Mouse (Mus musculus) hindbrain, postnatal 0 days (tissue): Measurements from ENCODE around the gene Traf3ip2. TPM values are rescaled to one million over a fixed set of nuclear protein-coding genes. Genes with fewer than 3 reads are reported as not detected.

Experiments
- ATAC-seq: fragments of 200-750 bp; cut with Nextera tagmentation; 2 replicates; pipeline ENCODE4 v1.8.0; 2017; ENCODE audit warnings: mild to moderate bottlenecking, moderate TSS enrichment, moderate library complexity
- DNase-seq: peaks from one replicate; pipeline ENCODE4 v3.0.0-alpha.2; 2015; ENCODE audit warnings: low spot score
- H3K27ac ChIP-seq: fragments of 300-500 bp; sonication (generic); 2 replicates; pipeline ENCODE4 v1.5.1; 2014; ENCODE audit warnings: mild to moderate bottlenecking
- H3K27me3 ChIP-seq: fragments of 300-500 bp; sonication (generic); 2 replicates; pipeline ENCODE4 v1.6.1; 2014; ENCODE audit warnings: low read length, mixed read lengths; ENCODE audit not compliant: insufficient read depth
- H3K36me3 ChIP-seq: fragments of 300-500 bp; sonication (generic); 2 replicates; pipeline ENCODE4 v1.6.1; 2014; ENCODE audit warnings: low read length, mixed read lengths; ENCODE audit not compliant: insufficient read depth
- H3K4me1 ChIP-seq: fragments of 300-500 bp; sonication (generic); 2 replicates; pipeline ENCODE4 v1.6.1; 2014; ENCODE audit warnings: antibody characterized with exemption, low read length, mixed read lengths; ENCODE audit not compliant: insufficient read depth
- H3K4me2 ChIP-seq: fragments of 300-500 bp; sonication (generic); 2 replicates; pipeline ENCODE4 v1.6.1; 2014; ENCODE audit warnings: low read depth, mild to moderate bottlenecking, low read length, moderate library complexity, mixed read lengths
- H3K4me3 ChIP-seq: fragments of 300-500 bp; sonication (generic); 2 replicates; pipeline ENCODE4 v1.5.1; 2014; ENCODE audit warnings: low read length
- H3K9ac ChIP-seq: fragments of 300-500 bp; sonication (generic); replicated peaks from 2 replicates; pipeline ENCODE4 v1.6.1; 2014; ENCODE audit warnings: mild to moderate bottlenecking, low read length, moderate library complexity, mixed read lengths
- H3K9me3 ChIP-seq: fragments of 300-500 bp; sonication (generic); 2 replicates; pipeline ENCODE4 v1.6.1; 2016; ENCODE audit warnings: low read length, mixed read lengths
- CTCF ChIP-seq: IDR thresholded peaks from 2 replicates; pipeline ENCODE4 v1.5.1; 2016; ENCODE audit warnings: antibody characterized with exemption, control low read depth, low read depth
- WGBS: fragments of 180-500 bp; shearing (Covaris S2); extraction: QIAGEN DNeasy Blood & Tissue Kit; methylation state at CpG from one replicate; pipeline ENCODE4 v1.1.7; 2014; 5-methylcytosine and 5-hydroxymethylcytosine counted together
- polyA plus RNA-seq: library from polyadenylated mRNA; unstranded; fragments of >200 nt; fragmentation: Nextera tagmentation; extraction: Ambion mirVana; gene quantifications from 2 replicates; pipeline ENCODE4 v1.2.1, GENCODE M21; 2015
- total RNA-seq: library from RNA; depleted of rRNA; stranded (reverse); fragments of >200 nt; gene quantifications from 2 replicates; pipeline ENCODE4 v1.2.3, GENCODE M21; 2014

The Traf3ip2 gene
- total and polyA plus RNA-seq, 2 experiments from 2014 or later = 5.3 to 5.7 TPM

DNA sequence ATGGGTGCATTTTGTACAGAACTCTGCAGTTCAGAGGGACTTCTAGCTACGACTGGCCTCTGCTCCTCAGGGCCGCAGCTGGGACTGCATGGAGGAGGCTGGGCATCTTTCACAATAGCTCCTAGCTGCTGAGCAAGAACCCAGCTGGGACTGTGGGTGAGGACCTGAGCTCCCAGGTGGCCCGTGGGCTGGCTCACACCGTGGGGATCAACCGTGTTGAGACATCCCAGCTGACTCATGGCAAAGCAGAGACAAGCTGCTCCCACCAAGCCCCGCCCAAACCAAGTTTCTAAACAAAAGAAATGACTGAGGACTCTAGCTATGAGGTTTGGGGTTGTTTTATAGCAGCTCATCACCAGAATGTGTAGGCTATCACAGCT is 40.1 kb upstream of the Traf3ip2 start:
- peak; percentile 13; the same call in 1 of the 2 replicates for ATAC-seq
- H3K36me3 ChIP-seq = no peaks in the 10 kb centered on the region
- TF ChIP-seq CTCF = no peak

DNA sequence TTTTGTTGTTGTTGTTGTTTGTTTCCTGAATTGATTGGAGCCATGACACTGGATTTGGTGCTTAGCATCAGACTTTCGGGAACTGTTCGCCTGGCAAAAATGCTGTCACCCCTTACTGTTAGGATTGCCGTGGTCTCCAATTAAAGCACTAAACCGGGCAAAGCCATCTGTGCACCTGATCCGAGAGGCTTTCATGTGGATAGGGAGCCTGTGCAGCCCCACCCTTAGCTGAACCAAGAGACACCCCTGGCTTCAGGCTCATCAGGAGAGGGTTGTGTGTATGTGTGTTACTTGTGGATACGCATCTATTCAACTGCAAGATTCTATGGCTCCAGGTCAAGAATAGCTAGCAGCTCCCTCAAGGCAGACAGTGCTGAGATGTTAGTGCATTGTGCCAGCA is 36.3 kb upstream of the Traf3ip2 start:
- ATAC-seq = no peak

More for the DNA sequence above, 40.1 kb upstream of the Traf3ip2 start:
- Histone ChIP-seq H3K4me2 (no peak overlapping the region), H3K9ac (no peak overlapping the region), H3K27me3 (no peaks in the 10 kb centered on the region), H3K9me3 (no peaks in the 10 kb centered on the region), H3K4me3 (no peak overlapping the region), H3K27ac (0 out of 2 replicates have a peak overlapping the region, but pooled peaks have one; percentile 1), H3K4me1 (peaks cover 15% of the 10 kb centered on the region; the same call in 1 of the 2 replicates)
- 26% methylated on average over 6 of the region's 6 CpGs for WGBS
- no peak for DNase-seq

DNA sequence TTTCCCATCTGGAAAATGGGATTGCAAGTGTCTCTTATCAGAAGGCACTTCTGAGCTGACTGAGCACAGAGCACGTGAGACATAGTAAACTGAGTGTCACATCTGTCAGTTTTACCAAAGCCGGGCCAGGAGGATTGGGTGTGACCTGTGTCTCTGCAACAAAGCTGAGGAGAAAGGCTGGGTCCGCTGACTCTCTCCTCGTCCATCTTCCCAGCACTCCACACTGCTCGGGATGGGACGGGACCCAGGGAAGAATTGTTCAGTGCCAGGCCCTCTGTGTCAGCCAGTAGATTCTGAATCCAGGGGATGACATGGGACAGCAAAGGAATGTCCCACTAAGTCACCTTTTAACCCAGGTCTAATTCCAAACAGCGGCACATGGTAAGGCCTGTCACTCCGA is 32.3 kb upstream of the Traf3ip2 start:
- no peaks in the 10 kb centered on the region for H3K27me3 ChIP-seq
- no peak overlapping the region for H3K4me3 ChIP-seq
- no peaks in the 10 kb centered on the region for H3K9me3 ChIP-seq
- H3K4me1 ChIP-seq = peaks cover 10% of the 10 kb centered on the region; the same call in 1 of the 2 replicates
- WGBS = 69% methylated on average over 8 of the region's 8 CpGs
- H3K27ac ChIP-seq = no peak overlapping the region
- no peak for TF ChIP-seq CTCF
- no peak overlapping the region for H3K4me2 ChIP-seq
- H3K9ac ChIP-seq = no peak overlapping the region
- H3K36me3 ChIP-seq = no peaks in the 10 kb centered on the region
- DNase-seq = no peak
- no peak for ATAC-seq

More for the DNA sequence above, 36.3 kb upstream of the Traf3ip2 start:
- WGBS = 48% methylated on average over 6 of the region's 6 CpGs
- TF ChIP-seq CTCF = no peak
- Histone ChIP-seq H3K9me3 (no peaks in the 10 kb centered on the region), H3K4me2 (no peak overlapping the region), H3K27ac (no peak overlapping the region), H3K9ac (no peak overlapping the region), H3K27me3 (no peaks in the 10 kb centered on the region), H3K4me1 (peaks cover 10% of the 10 kb centered on the region; the same call in 1 of the 2 replicates), H3K36me3 (no peaks in the 10 kb centered on the region), H3K4me3 (no peak overlapping the region)
- no peak for DNase-seq

DNA sequence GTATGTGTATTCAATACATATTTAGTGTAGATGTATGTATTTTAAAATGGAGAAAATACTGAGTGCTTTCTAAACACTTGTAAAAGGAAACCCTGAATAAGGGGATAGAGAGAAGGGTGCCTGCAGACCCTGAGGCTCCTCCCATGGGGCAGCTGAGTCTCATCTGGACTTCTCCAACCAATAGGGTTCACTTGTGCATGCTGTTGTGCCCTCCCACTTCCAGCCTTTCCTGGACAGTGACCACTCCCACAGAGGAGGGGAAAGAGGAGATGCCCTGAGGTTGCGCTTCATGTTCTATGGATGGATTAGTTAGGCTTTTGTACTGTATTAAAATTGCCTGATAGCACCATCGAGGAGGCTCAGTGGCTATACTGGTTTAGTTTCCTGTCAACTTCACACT is 30.3 kb upstream of the Traf3ip2 start:
- H3K4me1 ChIP-seq = peaks cover 8% of the 10 kb centered on the region; the same call in 1 of the 2 replicates
- no peak overlapping the region for H3K4me3 ChIP-seq
- no peaks in the 10 kb centered on the region for H3K36me3 ChIP-seq
- H3K27ac ChIP-seq = no peak overlapping the region
- no peak for TF ChIP-seq CTCF
- H3K9me3 ChIP-seq = no peaks in the 10 kb centered on the region
- 81% methylated on average over 2 of the region's 2 CpGs for WGBS
- no peaks in the 10 kb centered on the region for H3K27me3 ChIP-seq
- no peak overlapping the region for H3K9ac ChIP-seq
- no peak overlapping the region for H3K4me2 ChIP-seq
- DNase-seq = no peak
- no peak for ATAC-seq

DNA sequence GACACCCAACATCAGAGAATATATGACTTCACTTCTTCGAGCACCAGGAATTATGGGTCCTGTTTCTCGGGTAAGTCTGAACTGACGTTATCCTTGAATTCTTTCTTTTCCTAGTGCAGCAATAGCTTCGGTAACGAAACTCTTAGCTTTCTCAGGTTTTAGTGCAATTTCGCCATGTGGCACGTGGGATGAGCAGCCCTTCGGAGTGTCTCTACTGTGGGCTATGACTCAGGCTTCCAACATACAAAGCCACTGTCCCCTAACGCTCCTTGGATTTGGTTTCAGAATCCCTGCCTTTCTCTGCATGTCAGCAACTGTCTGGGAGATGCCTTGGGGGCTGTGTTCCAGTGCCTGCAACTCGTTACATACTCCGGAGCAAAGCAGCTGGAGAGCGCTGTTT is 29.0 kb upstream of the Traf3ip2 start:
- Histone ChIP-seq H3K4me3 (no peak overlapping the region), H3K27me3 (no peaks in the 10 kb centered on the region), H3K9ac (no peak overlapping the region), H3K4me2 (no peak overlapping the region), H3K4me1 (peaks cover 19% of the 10 kb centered on the region), H3K27ac (no peak overlapping the region), H3K36me3 (no peaks in the 10 kb centered on the region), H3K9me3 (no peaks in the 10 kb centered on the region)
- no peak for ATAC-seq
- no peak for TF ChIP-seq CTCF
- no peak for DNase-seq
- WGBS = 76% methylated on average over 12 of the region's 12 CpGs

DNA sequence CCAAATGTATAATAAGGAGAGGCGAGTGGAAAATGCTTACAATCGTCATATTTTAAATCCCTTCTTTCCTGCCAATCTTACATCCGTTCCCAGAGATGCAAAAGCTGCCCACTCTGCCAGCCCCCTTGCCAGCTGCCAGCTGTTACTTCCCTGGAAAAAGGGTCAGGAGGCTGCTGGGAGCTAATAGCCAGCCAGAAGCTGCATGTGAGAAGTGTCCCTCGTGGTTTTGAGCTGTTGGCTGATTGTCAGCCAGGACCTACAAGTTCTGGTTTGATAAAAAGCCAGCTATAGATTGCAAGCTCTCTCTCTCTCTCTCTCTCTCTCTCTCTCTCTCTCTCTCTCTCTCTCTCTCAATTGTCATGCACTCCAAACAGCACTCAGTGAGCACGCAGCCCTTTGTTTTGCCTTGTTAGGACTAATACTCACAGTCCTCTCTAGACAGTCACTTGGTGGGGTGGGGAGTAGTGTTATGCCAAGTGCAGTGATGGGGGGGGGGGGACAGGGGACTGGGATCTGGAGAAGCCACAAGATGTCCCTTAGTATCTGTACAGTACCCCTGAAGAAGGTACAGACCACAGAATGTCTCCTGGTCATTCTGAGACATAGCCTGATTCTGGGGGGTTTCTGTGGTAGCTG is 25.3 kb upstream of the Traf3ip2 start:
- TF ChIP-seq CTCF = no peak
- H3K36me3 ChIP-seq = no peaks in the 10 kb centered on the region
- H3K27me3 ChIP-seq = no peaks in the 10 kb centered on the region
- no peak overlapping the region for H3K4me2 ChIP-seq
- H3K9ac ChIP-seq = no peak overlapping the region
- ATAC-seq = peak; percentile 61
- 19% methylated on average over 5 of the region's 5 CpGs for WGBS
- peak overlapping the region; percentile 55 for H3K27ac ChIP-seq
- no peaks in the 10 kb centered on the region for H3K9me3 ChIP-seq
- H3K4me3 ChIP-seq = no peak overlapping the region
- peak; percentile 83 for DNase-seq
- H3K4me1 ChIP-seq = peaks cover 19% of the 10 kb centered on the region

DNA sequence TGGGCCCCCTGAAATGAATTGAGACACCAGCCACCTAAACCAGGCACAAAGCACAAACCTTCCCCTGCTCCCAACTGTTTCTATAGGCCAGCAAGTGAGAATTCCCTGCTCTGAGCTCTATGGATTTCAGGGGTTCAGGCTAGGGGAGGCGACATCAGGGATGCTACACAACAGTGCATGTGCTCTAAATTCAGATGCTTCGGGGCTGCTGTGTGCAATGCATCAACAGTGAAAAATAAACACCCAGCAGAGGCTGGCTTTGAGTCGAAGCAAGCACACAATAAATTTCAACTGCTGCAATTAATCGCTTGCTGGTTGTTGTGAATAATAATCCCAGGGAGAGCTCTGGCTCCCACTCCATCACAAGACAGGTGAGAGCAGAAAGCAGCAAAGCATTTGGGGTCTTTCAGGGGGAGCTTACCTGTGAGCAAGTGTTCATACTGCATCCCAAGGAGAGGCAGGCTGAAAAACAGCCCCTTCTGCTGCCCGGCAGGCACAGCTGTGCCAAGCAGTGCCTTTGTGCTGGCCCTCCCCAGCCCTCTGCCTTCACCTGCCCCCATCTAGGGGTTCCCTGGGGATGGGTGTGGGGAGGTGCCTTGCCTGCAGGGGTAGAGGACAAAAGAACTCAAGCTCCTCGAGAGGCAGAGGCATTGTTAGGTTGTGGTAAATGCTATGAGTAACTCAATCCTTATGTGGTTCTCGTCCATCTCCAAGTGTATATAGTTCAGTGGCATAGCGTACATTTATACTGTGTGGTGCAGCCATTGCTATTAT is 24.6 kb upstream of the Traf3ip2 start:
- Histone ChIP-seq H3K9ac (no peak overlapping the region), H3K9me3 (no peaks in the 10 kb centered on the region), H3K36me3 (no peaks in the 10 kb centered on the region), H3K27ac (peak overlapping the region; percentile 55), H3K4me2 (no peak overlapping the region), H3K4me1 (peaks cover 19% of the 10 kb centered on the region), H3K27me3 (no peaks in the 10 kb centered on the region), H3K4me3 (no peak overlapping the region)
- WGBS = 41% methylated on average over 8 of the region's 8 CpGs
- ATAC-seq (no peak), DNase-seq (no peak)
- no peak for TF ChIP-seq CTCF
